Mouse (Mus musculus): ENCODE measurements around the gene Otop3. TPM values are rescaled to one million over a fixed set of nuclear protein-coding genes. Genes with fewer than 3 reads are reported as not detected.

Otop3 gene
- polyA plus RNA-seq, 1 experiment = 0.12 TPM

DNA sequence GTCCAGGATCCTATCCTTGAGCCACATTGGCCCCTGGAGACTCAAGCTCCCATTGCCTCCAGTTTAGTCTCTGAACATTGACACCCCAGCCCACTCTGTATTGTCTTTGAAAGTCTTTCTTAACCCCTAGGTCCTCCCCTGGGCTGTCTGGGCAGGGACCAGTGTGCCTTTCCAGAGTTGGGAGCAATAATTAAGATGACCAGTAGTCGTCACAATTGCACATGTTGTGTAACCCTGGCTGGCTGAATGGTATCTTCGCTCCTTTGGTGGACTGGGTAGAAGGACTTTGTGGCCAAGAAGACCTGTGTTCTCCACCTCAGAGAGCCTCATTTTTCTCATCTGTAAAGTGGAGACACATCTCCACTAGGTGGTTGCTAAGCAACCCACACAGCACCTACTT is 20.3 kb upstream of the Otop3 start:
- 25% methylated on average over 2 of the region's 2 CpGs for WGBS
- Histone ChIP-seq H3K27me3 (ENCODE audit: control insufficient read depth, insufficient read depth, low read length) (peaks cover 17% of the 10 kb centered on the region; the same call in 1 of the 2 replicates), H3K27ac (ENCODE audit: control insufficient read depth, insufficient read depth, low read length) (no peak overlapping the region), H3K36me3 (ENCODE audit: control insufficient read depth, insufficient read depth, low read length) (no peaks in the 10 kb centered on the region), H3K4me3 (ENCODE audit: control insufficient read depth, insufficient read depth, low read length) (no peak overlapping the region), H3K4me1 (replicated peaks; ENCODE audit: control insufficient read depth, insufficient read depth, low read length) (no peaks in the 10 kb centered on the region)
- TF ChIP-seq CTCF (IDR thresholded peaks at IDR 0.05; ENCODE audit: borderline replicate concordance, control insufficient read depth, extremely low read depth, insufficient read depth, low read length, poor library complexity) (no peak), POLR2A (IDR thresholded peaks at IDR 0.05; ENCODE audit: control insufficient read depth, extremely low read depth, insufficient read depth, low read length, poor library complexity) (no peak)
- DNase-seq = no peak

DNA sequence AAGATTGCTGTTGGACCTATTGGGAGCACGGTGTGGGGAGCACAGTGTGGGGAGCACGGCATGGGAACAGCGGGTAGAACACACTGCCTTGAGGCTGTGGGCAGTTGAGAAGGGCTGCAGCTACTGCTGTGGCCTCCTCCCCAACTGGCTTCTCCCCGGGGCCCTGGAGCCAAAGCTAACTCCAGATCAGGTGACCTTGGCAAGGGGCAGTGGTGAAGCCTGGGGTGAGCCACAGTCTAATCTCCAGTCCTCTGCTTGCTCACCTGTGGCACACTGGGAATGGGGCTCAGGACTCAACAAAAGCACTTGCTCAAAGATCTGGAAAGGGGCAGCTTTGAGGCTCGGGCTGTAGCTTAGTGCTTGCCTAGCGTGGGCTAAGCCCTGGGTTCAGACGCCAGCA is 17.3 kb upstream of the Otop3 start:
- no peak for DNase-seq
- Histone ChIP-seq H3K36me3 (ENCODE audit: control insufficient read depth, insufficient read depth, low read length) (no peaks in the 10 kb centered on the region), H3K4me1 (replicated peaks; ENCODE audit: control insufficient read depth, insufficient read depth, low read length) (no peaks in the 10 kb centered on the region), H3K27ac (ENCODE audit: control insufficient read depth, insufficient read depth, low read length) (no peak overlapping the region), H3K4me3 (ENCODE audit: control insufficient read depth, insufficient read depth, low read length) (no peak overlapping the region), H3K27me3 (ENCODE audit: control insufficient read depth, insufficient read depth, low read length) (peaks cover 39% of the 10 kb centered on the region; the same call in 1 of the 2 replicates)
- TF ChIP-seq POLR2A (IDR thresholded peaks at IDR 0.05; ENCODE audit: control insufficient read depth, extremely low read depth, insufficient read depth, low read length, poor library complexity) = no peak
- 71% methylated on average over 7 of the region's 7 CpGs for WGBS

DNA sequence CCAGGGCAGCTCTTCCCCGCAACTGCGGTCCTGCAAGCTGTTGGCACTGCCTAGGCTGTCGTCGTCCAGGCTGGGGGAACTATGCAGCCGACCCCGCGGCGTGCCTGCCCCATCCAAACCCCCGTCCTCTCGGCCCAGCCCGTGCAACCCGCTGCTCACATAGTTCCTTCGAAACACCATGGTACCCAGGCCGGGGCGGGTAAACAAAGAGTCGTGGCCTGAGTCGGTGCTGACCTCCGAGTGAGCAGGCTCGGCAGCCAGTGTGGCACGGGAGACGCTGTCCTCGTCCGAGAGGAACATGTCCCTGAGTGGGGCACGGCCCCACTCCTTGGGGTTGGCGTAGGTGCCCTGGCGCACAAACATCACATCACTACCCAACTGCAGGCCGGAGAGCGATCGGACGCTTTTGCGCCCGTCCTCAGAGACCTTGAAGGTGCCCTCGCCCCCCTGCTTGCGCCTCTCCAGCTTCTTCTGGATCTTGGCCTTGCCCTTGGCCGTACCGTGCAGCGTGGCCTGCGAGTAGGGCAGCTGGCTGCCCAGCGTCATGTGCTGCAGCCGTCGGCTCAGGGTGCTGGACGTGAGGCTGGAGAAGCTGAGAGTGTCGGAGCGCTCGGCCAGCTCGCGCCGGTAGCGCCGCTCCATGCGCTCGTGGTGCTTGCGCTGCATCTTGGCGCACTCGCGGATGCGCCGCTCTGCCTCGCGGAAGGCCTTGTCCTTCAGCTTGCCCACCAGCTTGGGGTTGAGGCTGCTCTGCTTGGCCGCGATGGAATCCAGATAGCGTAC is 16.1 kb upstream of the Otop3 start:
- Histone ChIP-seq H3K4me3 (ENCODE audit: control insufficient read depth, insufficient read depth, low read length) (no peak overlapping the region), H3K27me3 (ENCODE audit: control insufficient read depth, insufficient read depth, low read length) (peaks cover 44% of the 10 kb centered on the region; the same call in 1 of the 2 replicates), H3K4me1 (replicated peaks; ENCODE audit: control insufficient read depth, insufficient read depth, low read length) (no peaks in the 10 kb centered on the region), H3K27ac (ENCODE audit: control insufficient read depth, insufficient read depth, low read length) (no peak overlapping the region), H3K36me3 (ENCODE audit: control insufficient read depth, insufficient read depth, low read length) (no peaks in the 10 kb centered on the region)
- 12% methylated on average over 63 of the region's 63 CpGs for WGBS
- DNase-seq = no peak
- no peak for TF ChIP-seq CTCF (IDR thresholded peaks at IDR 0.05; ENCODE audit: borderline replicate concordance, control insufficient read depth, extremely low read depth, insufficient read depth, low read length, poor library complexity)
- TF ChIP-seq POLR2A (IDR thresholded peaks at IDR 0.05; ENCODE audit: control insufficient read depth, extremely low read depth, insufficient read depth, low read length, poor library complexity) = no peak

DNA sequence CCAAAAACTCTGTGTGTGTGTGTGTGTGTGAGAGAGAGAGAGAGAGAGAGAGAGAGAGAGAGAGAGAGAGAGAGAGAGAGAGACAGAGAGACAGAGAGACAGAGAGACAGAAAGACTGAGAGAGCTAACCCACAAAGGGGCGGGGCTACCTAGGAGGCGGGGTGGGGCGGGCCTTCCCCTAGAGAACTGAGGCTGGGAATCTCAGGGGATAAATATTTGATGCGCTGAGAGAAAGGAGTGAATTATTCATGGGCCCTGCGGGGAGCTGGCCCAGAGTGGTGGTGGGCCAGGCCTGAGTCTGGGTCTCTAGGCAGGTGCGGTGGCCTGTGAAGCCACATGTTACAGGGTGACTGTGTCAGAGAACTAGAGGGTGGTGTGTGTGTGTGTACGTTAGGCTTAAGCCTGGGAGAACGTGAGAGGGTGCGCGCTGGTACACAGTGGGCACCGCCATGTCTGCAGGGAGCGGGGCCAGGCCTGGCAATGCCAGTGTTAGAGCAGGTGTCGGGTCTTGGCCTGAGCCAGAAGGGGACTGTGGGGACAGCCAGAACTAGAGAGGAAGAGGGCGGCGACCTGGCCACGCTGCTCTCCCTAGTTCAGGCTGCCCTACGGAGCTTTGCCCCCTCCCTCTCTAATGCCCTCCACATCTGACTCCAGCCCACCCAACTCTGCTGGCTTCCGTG is 14.7 kb upstream of the Otop3 start:
- DNase-seq = no peak
- H3K36me3 ChIP-seq (ENCODE audit: control insufficient read depth, insufficient read depth, low read length) = no peaks in the 10 kb centered on the region
- TF ChIP-seq POLR2A (IDR thresholded peaks at IDR 0.05; ENCODE audit: control insufficient read depth, extremely low read depth, insufficient read depth, low read length, poor library complexity) (no peak), CTCF (IDR thresholded peaks at IDR 0.05; ENCODE audit: borderline replicate concordance, control insufficient read depth, extremely low read depth, insufficient read depth, low read length, poor library complexity) (no peak)
- H3K4me1 ChIP-seq (replicated peaks; ENCODE audit: control insufficient read depth, insufficient read depth, low read length) = no peaks in the 10 kb centered on the region
- peaks cover 45% of the 10 kb centered on the region; the same call in 1 of the 2 replicates for H3K27me3 ChIP-seq (ENCODE audit: control insufficient read depth, insufficient read depth, low read length)
- 15% methylated on average over 18 of the region's 18 CpGs for WGBS
- H3K27ac ChIP-seq (ENCODE audit: control insufficient read depth, insufficient read depth, low read length) = no peak overlapping the region
- no peak overlapping the region for H3K4me3 ChIP-seq (ENCODE audit: control insufficient read depth, insufficient read depth, low read length)

DNA sequence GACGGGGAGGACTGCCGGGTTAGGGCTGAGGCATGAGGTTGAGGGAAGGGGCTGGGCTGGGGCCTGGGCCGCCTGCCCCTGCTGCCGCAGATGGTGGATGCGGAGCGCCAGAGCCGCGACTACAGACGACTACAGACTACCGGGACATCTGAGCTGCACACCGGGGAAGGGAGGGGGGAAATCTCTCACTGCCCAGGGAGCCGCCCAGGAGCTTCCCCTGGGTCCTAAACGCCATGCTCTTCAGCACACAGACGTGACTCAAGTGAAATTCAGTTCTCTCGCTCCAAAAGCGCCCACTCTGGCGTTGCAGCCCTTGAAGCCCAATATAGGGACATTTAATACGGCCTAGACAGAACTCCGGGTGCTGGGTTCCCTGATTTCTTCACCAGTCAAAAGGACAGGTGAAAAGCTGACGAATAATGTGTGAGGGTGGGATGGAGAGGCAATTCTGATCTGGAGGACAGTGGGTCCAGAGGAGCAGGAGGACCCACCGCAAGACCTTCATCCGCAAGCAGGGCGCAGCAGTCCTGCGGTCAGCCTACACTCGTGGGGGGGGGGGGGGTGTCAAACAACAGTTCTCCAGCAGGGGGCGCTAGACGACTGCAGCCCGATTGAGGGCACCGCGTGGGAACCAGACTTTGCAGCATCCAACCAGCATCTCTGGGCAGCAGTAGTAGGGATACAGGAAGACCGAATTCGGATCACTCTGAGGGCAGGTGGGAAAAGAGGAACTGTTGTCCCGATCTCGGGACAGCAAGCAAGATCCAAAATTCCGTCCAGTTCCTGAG is 12.4 kb upstream of the Otop3 start, which contains the start of gene Ush1g:
TSS of gene Ush1g (minus strand) at position 136 of the 788 bp plus-strand sequence.
- 6% methylated on average over 35 of the region's 35 CpGs for WGBS
- Histone ChIP-seq H3K36me3 (ENCODE audit: control insufficient read depth, insufficient read depth, low read length) (no peaks in the 10 kb centered on the region), H3K4me1 (replicated peaks; ENCODE audit: control insufficient read depth, insufficient read depth, low read length) (no peaks in the 10 kb centered on the region), H3K4me3 (ENCODE audit: control insufficient read depth, insufficient read depth, low read length) (no peak within 1 kb of the TSS), H3K27ac (ENCODE audit: control insufficient read depth, insufficient read depth, low read length) (no peak within 1 kb of the TSS), H3K27me3 (ENCODE audit: control insufficient read depth, insufficient read depth, low read length) (peaks cover 39% of the 10 kb centered on the region; the same call in 1 of the 2 replicates)
- peak; percentile 32 for DNase-seq
- TF ChIP-seq POLR2A (IDR thresholded peaks at IDR 0.05; ENCODE audit: control insufficient read depth, extremely low read depth, insufficient read depth, low read length, poor library complexity) (no peak), CTCF (IDR thresholded peaks at IDR 0.05; ENCODE audit: borderline replicate concordance, control insufficient read depth, extremely low read depth, insufficient read depth, low read length, poor library complexity) (peak; percentile 88)

DNA sequence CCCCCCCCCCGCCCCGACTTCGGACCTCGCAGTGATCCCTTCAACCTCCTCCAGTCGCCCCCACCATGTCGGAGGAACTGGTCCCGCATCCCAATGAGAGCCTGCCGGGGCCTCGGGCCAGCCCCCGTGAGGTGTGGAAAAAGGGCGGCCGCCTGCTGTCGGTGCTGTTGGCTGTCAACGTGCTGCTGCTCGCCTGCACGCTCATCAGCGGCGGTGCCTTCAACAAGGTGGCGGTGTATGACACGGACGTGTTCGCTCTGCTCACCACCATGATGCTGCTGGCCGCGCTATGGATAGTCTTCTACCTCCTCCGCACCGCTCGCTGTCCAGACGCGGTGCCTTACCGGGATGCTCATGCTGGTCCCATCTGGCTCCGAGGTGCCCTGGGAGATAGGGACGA is 11.2 kb upstream of the Otop3 start:
- 21% methylated on average over 32 of the region's 32 CpGs for WGBS

More for the DNA sequence above, 11.2 kb upstream of the Otop3 start:
- DNase-seq = no peak
- Histone ChIP-seq H3K36me3 (ENCODE audit: control insufficient read depth, insufficient read depth, low read length) (no peaks in the 10 kb centered on the region), H3K4me1 (replicated peaks; ENCODE audit: control insufficient read depth, insufficient read depth, low read length) (no peaks in the 10 kb centered on the region), H3K27me3 (ENCODE audit: control insufficient read depth, insufficient read depth, low read length) (peaks cover 34% of the 10 kb centered on the region; the same call in 1 of the 2 replicates), H3K4me3 (ENCODE audit: control insufficient read depth, insufficient read depth, low read length) (no peak overlapping the region), H3K27ac (ENCODE audit: control insufficient read depth, insufficient read depth, low read length) (no peak overlapping the region)
- TF ChIP-seq CTCF (IDR thresholded peaks at IDR 0.05; ENCODE audit: borderline replicate concordance, control insufficient read depth, extremely low read depth, insufficient read depth, low read length, poor library complexity) (no peak), POLR2A (IDR thresholded peaks at IDR 0.05; ENCODE audit: control insufficient read depth, extremely low read depth, insufficient read depth, low read length, poor library complexity) (no peak)
